In the genomic region with DNA sequence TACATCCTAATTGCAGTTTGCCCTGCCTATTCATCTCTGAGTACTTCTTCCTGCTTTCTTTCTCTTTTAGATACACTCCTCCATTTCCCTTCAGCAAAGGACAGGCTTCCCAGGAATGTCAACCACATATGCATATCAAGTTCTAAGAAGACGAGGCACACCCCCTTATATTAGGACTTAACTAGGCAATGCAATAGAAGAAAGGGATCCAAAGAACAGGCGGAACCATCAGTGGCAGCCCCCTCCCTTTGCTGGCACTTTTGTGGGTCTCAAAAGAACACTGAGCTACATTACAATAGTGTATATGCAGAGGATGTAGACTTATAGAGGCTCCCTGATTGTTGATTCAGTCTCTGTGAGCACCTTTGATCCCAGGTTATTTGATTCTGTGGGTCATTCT, we compare ENCODE assay signal across 23 mouse cellular contexts.
"Had no signal": no experiment of that assay in that cellular context is flagged by ENCODE, and none has a peak within 500 bp of the region (broad histone marks: within the 10 kb centered on the region; RNA-seq: fewer than 3 reads in every experiment).

No protein-coding gene starts in this region.

- H3K4me1 ChIP-seq: embryonic facial prominence, embryonic 10.5 days; embryonic facial prominence, embryonic 12.5 days; embryonic facial prominence, embryonic 13.5 days; embryonic facial prominence, embryonic 15.5 days; forebrain, embryonic 10.5 days; forebrain, embryonic 12.5 days; forebrain, embryonic 13.5 days; forebrain, embryonic 15.5 days; heart, embryonic 10.5 days had no signal

- H3K9ac ChIP-seq: embryonic facial prominence, embryonic 12.5 days; embryonic facial prominence, embryonic 13.5 days; embryonic facial prominence, embryonic 15.5 days; forebrain, embryonic 12.5 days; forebrain, embryonic 13.5 days; forebrain, embryonic 15.5 days; forebrain, postnatal 0 days had no signal

- H3K27ac ChIP-seq: embryonic facial prominence, embryonic 10.5 days; embryonic facial prominence, embryonic 12.5 days; embryonic facial prominence, embryonic 13.5 days; embryonic facial prominence, embryonic 15.5 days; forebrain, embryonic 10.5 days; forebrain, embryonic 12.5 days; forebrain, embryonic 13.5 days; forebrain, embryonic 15.5 days; gastrocnemius, adult 2 months; heart, adult 2 months; heart, embryonic 10.5 days had no signal

- H3K4me3 ChIP-seq: embryonic facial prominence, embryonic 10.5 days; embryonic facial prominence, embryonic 12.5 days; embryonic facial prominence, embryonic 13.5 days; embryonic facial prominence, embryonic 15.5 days; erythroblast, embryonic 14.5 days; forebrain, embryonic 10.5 days; forebrain, embryonic 12.5 days; forebrain, embryonic 13.5 days; forebrain, embryonic 15.5 days; gastrocnemius, adult 2 months; heart, adult 2 months; heart, embryonic 10.5 days had no signal

- H3K36me3 ChIP-seq: embryonic facial prominence, embryonic 10.5 days; embryonic facial prominence, embryonic 12.5 days; embryonic facial prominence, embryonic 13.5 days; embryonic facial prominence, embryonic 15.5 days; forebrain, embryonic 10.5 days; forebrain, embryonic 12.5 days; forebrain, embryonic 15.5 days; heart, embryonic 10.5 days had no signal

- H3K9me3 ChIP-seq: embryonic facial prominence, embryonic 10.5 days; embryonic facial prominence, embryonic 12.5 days; embryonic facial prominence, embryonic 13.5 days; embryonic facial prominence, embryonic 15.5 days; forebrain, embryonic 10.5 days; forebrain, embryonic 12.5 days; forebrain, embryonic 13.5 days; forebrain, embryonic 15.5 days; heart, embryonic 10.5 days had no signal

- DNase-seq: cerebellum, postnatal 14 days; cerebellum, postnatal 25 days; cerebellum, postnatal 36 days; embryo, embryonic 11 days; forebrain, postnatal 0 days; gastrocnemius, adult 2 months; gastrocnemius, postnatal 10 days; gastrocnemius, postnatal 14 days; gastrocnemius, postnatal 25 days; gastrocnemius, postnatal 36 days; heart, adult 11 months; heart, adult 18-20 months; heart, adult 2 months had no signal
